ENCODE assay signal across 10 mouse cellular contexts in genomic region chr13:63432759-63433158, GRCm38 (mm10).
DNase-seq lines count a peak whose midpoint lies in the region; ATAC-seq and TF ChIP-seq lines count a peak whose summit lies in the region.
"Had no signal": no experiment of that assay in that cellular context is flagged by ENCODE, and none has a peak within 500 bp of the region (broad histone marks: within the 10 kb centered on the region; RNA-seq: fewer than 3 reads in every experiment).

No protein-coding gene starts in this region.

- H3K4me3 ChIP-seq in cerebellum, adult 2 months (replicated peaks; ENCODE audit: insufficient read depth, low read depth, low read length), result no peak overlapping the region

- no peak for TF ChIP-seq POLR2A in cerebellum, adult 2 months (IDR thresholded peaks at IDR 0.05; ENCODE audit: borderline replicate concordance, insufficient read depth, low read length)

- intact Hi-C loops in left cerebral cortex, postnatal 10 days (cut with DNase I), result loop anchor here (5.0 kb wide), 1 partner anchor 130 kb away; no protein-coding TSS in a partner anchor
- intact Hi-C loops in gastrocnemius, postnatal 36 days (cut with DNase I), result loop anchor here (5.0 kb wide), 1 partner anchor 135 kb away; no protein-coding TSS in a partner anchor

- ATAC-seq in cerebellum, adult (ENCODE audit: insufficient number of reproducible peaks, low FRiP score, low TSS enrichment), result no peak
- ATAC-seq in megakaryocyte progenitor cell, adult 5-6 weeks (replicated peaks; ENCODE audit: poor library complexity), result peak; percentile 35; the same call in 1 of the 2 replicates

- no peak overlapping the region for H3K27ac ChIP-seq in cerebellum, adult 2 months (ENCODE audit: insufficient read depth, low read length)

- peak; percentile 15 to 34 for DNase-seq in cerebellum, adult 18-20 months
- DNase-seq in lung, adult 18-20 months, result peak; percentile 10 to 27
- no peak for DNase-seq in lung, postnatal 25 days (ENCODE audit: low spot score)
- DNase-seq in cerebellum, adult 2 months, result peak; percentile 12 to 23
- no peak for DNase-seq in left cerebral cortex, postnatal 10 days (ENCODE audit: extremely low spot score in 1 of 2, low spot score in 2 of 2)
- DNase-seq in gastrocnemius, postnatal 36 days, result no peak

- no peaks in the 10 kb centered on the region for H3K27me3 ChIP-seq in cerebellum, adult 2 months (ENCODE audit: control insufficient read depth, insufficient read depth, low read length)
- H3K27me3 ChIP-seq: embryonic facial prominence, embryonic 15.5 days; hindbrain, embryonic 15.5 days had no signal

- 0 out of 2 replicates have a peak, but pooled peaks cover 3% of the 10 kb centered on the region for H3K4me1 ChIP-seq in cerebellum, adult 2 months (ENCODE audit: control insufficient read depth, insufficient read depth, low read length)

- WGBS in cerebellum, adult 2 months, result 82% methylated on average over 3 of the region's 3 CpGs

- TF ChIP-seq CTCF in cerebellum, adult 2 months (IDR thresholded peaks at IDR 0.05; ENCODE audit: borderline replicate concordance, insufficient read depth, low read depth, low read length), result peak; percentile 24; the same call in 1 of the 2 replicates

Comparison
In these comparisons a context has a peak if more than half of its experiments do, and no peak if none do; other contexts are left out.
1. DNase-seq: peak in cerebellum, adult 18-20 months (2 of 2), lung, adult 18-20 months (2 of 2) and cerebellum, adult 2 months (2 of 2); none in lung, postnatal 25 days (single experiment), left cerebral cortex, postnatal 10 days (0 of 2) and gastrocnemius, postnatal 36 days (0 of 2).